Mouse (Mus musculus): ENCODE data around the gene Slitrk5. TPM values are rescaled to one million over a fixed set of nuclear protein-coding genes. Genes with fewer than 3 reads are reported as not detected.
"Not testable (repeated sequence)": the region's sequence is repeated elsewhere in the genome, so short reads cannot be mapped to it uniquely, and the experiment has no call there.

The Slitrk5 gene
- 10 to 100 TPM; 73.7 to 87.0 TPM for total RNA-seq (2021)
- long read RNA-seq, experiment 1, full-length matches to known transcripts = 34 of 61 reads
- long read RNA-seq, experiment 1, partial matches to known transcripts = 24 of 61 reads
- long read RNA-seq, experiment 1, other reads (novel, unspliced or antisense) = 3 of 61 reads
- long read RNA-seq, experiment 2, full-length matches to known transcripts = 19 of 30 reads
- long read RNA-seq, experiment 2, partial matches to known transcripts = 0 of 30 reads
- long read RNA-seq, experiment 2, other reads (novel, unspliced or antisense) = 11 of 30 reads

DNA sequence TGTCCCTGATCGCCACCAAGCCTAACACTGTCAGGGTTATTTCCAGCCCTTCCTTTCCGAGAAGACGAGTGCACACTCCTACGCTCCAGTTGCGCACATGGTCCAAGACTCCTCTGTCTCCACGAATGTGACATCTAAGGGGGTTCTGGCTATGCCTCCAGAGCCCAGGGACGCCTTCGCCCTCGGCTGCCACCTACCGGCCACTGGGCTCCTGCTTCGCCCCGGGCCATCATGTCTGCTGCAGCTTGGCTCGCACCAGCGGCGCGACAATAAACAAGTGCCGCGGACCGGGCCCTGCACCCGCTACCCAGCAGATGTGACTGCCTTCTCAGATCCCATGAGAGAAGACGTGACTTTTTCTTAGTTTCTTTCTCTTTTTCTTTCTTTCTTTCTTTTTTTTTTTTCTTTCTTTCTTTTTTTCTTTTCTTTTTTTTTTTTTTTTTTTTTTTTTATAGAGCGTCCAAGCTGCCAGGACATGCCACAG, at the start of gene Slitrk5:
Slitrk5 (plus strand) TSS at position 434 of the 484 bp plus-strand sequence.
- intact Hi-C loops (cut with DNase I) = loop anchor here (5.0 to 10.0 kb wide), 6 partner anchors 190 to 1220 kb away; no protein-coding TSS in a partner anchor
- DNase-seq (ENCODE audit: extremely low spot score in 1 of 2, low spot score in 2 of 2) = peak; percentile 93 to 97
- peak; percentile 95 for TF ChIP-seq CTCF (IDR thresholded peaks at IDR 0.05)
- Histone ChIP-seq H3K27ac (peak within 1 kb of the TSS; percentile 99), H3K4me3 (peak within 1 kb of the TSS; percentile 87)

DNA sequence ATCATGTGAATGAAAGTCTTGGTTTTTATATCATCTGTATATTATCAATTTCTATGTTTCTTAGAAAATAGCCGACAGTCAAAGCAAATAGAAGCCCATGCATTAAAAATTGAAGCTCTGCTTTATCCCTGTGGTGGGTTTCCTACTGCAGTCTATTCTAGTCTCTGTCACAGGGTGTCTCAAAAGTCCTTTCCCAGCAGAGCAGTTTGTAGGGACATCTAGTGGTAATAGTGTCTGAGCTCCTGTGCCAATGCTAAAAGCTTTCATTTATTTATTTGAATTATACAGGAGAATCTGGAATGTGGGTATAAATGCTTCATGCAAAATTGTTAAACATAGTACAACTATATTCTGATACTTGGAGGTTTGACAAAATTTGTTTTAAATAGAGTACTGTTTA, 2.0 kb upstream of the Slitrk5 start:
- intact Hi-C loops (cut with DNase I) = loop anchor here (1.0 to 10.0 kb wide), 6 partner anchors 90 to 1222 kb away; no protein-coding TSS in a partner anchor

DNA sequence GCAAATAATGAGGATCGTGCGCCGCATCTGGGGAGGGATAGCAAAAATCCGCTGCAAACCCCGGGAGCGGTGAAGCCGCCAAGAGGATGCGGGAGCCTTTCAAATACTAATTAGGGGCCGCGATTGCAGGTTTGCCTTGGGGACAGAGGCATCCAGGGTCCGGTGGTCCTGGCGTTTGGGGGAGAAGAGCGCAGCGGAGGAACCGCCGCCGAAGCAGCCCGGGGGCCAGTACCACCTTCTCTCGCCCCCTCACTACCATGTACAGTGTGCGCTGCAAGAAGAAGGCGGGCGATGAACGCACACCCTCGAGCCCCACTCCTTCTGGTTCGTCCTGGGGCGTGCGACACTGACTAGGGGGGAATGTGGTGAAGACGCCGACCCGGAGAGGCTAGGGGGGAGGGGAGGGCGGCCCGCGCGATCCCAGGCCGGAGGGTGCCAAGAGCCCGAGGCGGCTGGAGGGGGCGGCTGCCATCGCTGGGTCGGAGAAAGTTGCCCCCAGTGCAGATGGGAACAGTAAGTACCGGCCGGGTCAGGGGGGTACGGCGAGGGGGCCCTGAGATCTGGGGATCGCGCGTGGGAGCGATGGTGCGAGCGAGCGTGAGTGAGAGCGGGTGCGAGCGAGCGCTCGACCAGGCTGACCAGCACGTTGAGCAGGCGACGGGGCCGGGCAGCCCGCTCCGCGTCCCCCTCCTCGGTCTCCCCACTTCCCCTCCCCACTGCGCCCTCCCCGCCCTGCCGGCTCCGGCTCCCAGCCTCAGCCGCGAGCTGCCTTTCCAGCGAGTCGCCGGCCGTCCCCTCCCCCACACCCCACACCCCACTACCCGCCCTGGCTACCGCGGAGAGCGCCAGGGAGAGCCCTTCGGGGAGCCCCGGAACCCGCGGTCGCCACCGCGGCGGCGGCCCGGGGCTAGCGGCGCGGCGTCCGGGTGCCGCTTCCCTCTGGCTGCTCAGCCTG, 591 bp downstream of the Slitrk5 start:
- Histone ChIP-seq H3K27ac (peak overlapping the region; percentile 99), H3K4me3 (peak overlapping the region; percentile 87)
- intact Hi-C loops (cut with DNase I) = loop anchor here (5.0 to 10.0 kb wide), 4 partner anchors 191 to 1219 kb away; no protein-coding TSS in a partner anchor
- TF ChIP-seq CTCF (IDR thresholded peaks at IDR 0.05) = no peak
- peak; percentile 58 to 67 for DNase-seq (ENCODE audit: extremely low spot score in 1 of 2, low spot score in 2 of 2)

More for the DNA sequence above, 2.0 kb upstream of the Slitrk5 start:
- peak; percentile 72 for TF ChIP-seq CTCF (IDR thresholded peaks at IDR 0.05)
- no peak for DNase-seq (ENCODE audit: extremely low spot score in 1 of 2, low spot score in 2 of 2)
- peak overlapping the region; percentile 87 for H3K4me3 ChIP-seq
- peak overlapping the region; percentile 50; the same call in 1 of the 2 replicates for H3K27ac ChIP-seq

DNA sequence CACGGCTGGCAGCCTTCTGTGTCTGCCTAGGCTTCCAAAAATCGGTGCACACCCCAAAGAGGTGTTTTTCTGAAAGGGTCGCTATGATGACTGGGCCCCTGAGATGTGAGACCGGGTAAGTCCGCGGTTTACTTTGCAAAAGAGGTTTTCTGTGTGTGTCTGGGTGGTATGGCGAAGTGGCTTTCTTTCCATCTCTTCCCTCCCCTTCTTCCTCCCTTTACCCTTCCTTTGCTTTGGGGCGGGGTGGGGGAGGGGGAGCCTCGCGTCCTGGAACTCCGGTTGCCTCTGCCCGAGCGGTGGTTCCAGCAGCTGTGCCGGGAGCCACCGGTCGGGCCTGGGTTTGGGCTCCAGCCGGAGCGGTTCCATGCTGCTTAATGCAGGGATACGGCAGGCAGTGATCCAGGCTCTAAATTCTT, 1.3 kb downstream of the Slitrk5 start:
- TF ChIP-seq CTCF (IDR thresholded peaks at IDR 0.05) = no peak
- Histone ChIP-seq H3K4me3 (peak overlapping the region; percentile 87), H3K27ac (peak overlapping the region; percentile 99)
- DNase-seq (ENCODE audit: extremely low spot score in 1 of 2, low spot score in 2 of 2) = peak; percentile 50 to 65
- intact Hi-C loops (cut with DNase I) = loop anchor here (5.0 to 10.0 kb wide), 4 partner anchors 191 to 1219 kb away; no protein-coding TSS in a partner anchor

DNA sequence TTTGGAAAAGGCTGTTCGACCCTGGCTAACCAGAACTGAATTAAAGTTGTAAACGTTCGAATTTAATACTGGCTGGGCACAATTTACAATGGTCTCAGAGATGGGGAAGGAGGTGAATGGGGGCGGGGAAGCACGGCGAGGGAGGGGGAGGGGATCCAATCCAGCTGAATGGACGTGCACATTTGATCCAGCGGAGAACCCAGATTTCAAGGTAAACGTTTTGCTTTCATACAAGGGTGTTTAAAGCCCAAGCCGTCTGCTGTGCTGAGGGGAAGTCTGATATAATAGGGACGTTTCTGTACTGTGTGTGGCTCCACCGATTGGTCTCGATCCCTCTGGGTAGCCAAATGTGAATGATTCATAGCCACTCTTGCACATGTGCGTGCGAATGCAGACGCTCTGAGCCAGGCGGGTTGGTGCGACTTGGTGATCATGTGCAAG, 2.0 kb downstream of the Slitrk5 start:
- intact Hi-C loops (cut with DNase I) = loop anchor here (5.0 to 10.0 kb wide), 4 partner anchors 192 to 1218 kb away; no protein-coding TSS in a partner anchor
- no peak for TF ChIP-seq CTCF (IDR thresholded peaks at IDR 0.05)

DNA sequence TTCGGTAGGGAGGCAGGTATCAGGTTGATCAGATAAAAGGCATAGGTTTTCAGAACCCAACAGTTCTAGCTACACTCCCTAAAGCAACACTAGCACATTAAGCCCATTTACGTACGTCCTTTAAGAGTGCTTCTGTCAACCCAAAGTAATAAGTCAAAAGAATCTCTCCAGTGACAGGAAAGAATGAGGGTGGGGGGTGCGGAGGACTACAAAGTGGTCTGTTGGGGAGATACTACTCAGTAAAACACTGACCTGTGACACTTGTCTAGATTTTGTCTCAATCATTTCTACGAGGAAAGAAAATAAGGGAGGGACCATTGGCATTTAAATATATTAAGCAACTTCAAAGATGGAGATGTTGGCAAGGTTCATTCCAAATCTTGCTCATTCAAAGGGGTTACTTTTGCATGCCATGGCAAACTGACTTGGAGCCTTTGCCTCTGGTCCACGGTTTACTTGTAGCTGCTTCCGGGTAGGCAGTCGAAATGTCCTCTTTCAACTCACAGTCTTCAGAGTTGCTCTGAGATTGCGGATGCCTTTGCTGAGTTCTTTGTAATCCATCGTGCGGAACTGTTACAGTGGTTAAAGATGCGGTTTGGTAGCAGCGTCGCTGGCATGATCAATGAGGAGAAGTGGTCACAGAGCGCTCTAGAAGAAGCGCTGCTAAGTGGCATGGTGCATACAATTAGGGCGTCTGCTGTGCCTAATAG, 2.6 kb downstream of the Slitrk5 start:
- peak overlapping the region; percentile 99 for H3K27ac ChIP-seq
- DNase-seq (ENCODE audit: extremely low spot score in 1 of 2, low spot score in 2 of 2) = peak in 1 of 2 experiments; percentile 24
- TF ChIP-seq CTCF (IDR thresholded peaks at IDR 0.05) = no peak
- peak overlapping the region; percentile 87 for H3K4me3 ChIP-seq
- intact Hi-C loops (cut with DNase I) = loop anchor here (5.0 to 10.0 kb wide), 4 partner anchors 193 to 1217 kb away; no protein-coding TSS in a partner anchor

More for the DNA sequence above, 2.0 kb downstream of the Slitrk5 start:
- Histone ChIP-seq H3K27ac (peak overlapping the region; percentile 99), H3K4me3 (peak overlapping the region; percentile 87)
- peak; percentile 50 to 51 for DNase-seq (ENCODE audit: extremely low spot score in 1 of 2, low spot score in 2 of 2)

DNA sequence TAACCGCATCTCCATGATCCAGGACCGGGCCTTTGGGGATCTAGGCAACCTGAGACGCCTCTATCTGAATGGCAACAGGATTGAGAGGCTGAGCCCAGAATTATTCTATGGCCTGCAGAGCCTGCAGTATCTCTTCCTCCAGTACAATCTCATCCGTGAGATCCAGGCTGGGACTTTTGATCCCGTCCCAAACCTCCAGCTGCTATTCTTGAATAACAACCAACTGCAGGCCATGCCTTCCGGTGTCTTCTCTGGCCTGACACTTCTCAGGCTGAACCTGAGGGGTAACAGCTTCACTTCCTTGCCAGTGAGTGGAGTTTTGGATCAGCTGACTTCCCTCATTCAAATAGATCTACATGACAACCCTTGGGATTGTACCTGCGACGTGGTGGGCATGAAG, 5.4 kb downstream of the Slitrk5 start:
- no peak overlapping the region; the same call in 1 of the 2 replicates for H3K27ac ChIP-seq
- no peak overlapping the region for H3K4me3 ChIP-seq
- intact Hi-C loops (cut with DNase I) = no loop called here
- no peak for TF ChIP-seq CTCF (IDR thresholded peaks at IDR 0.05)
- no peak for DNase-seq (ENCODE audit: extremely low spot score in 1 of 2, low spot score in 2 of 2)

DNA sequence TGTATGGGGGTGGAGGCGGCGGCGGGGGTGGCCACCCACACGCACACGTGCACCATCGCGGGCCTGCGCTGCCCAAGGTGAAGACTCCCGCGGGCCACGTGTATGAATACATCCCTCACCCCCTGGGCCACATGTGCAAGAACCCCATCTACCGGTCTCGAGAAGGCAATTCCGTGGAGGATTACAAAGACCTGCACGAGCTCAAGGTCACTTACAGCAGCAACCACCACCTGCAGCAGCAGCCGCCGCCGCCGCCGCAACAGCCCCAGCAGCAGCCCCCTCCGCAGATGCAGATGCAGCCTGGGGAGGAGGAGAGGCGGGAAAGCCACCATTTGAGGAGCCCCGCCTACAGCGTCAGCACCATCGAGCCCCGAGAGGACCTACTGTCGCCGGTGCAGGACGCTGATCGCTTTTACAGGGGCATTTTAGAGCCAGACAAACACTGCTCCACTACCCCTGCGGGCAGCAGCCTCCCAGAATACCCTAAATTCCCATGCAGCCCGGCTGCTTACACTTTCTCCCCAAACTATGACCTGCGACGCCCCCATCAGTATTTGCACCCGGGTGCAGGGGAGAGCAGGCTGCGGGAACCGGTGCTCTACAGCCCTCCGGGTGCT, 6.3 kb downstream of the Slitrk5 start:
- intact Hi-C loops (cut with DNase I) = no loop called here
- TF ChIP-seq CTCF (IDR thresholded peaks at IDR 0.05) = no peak
- Histone ChIP-seq H3K4me3 (peak overlapping the region; percentile 52), H3K27ac (peak overlapping the region; percentile 75)
- DNase-seq (ENCODE audit: extremely low spot score in 1 of 2, low spot score in 2 of 2) = peak; percentile 51 to 61

DNA sequence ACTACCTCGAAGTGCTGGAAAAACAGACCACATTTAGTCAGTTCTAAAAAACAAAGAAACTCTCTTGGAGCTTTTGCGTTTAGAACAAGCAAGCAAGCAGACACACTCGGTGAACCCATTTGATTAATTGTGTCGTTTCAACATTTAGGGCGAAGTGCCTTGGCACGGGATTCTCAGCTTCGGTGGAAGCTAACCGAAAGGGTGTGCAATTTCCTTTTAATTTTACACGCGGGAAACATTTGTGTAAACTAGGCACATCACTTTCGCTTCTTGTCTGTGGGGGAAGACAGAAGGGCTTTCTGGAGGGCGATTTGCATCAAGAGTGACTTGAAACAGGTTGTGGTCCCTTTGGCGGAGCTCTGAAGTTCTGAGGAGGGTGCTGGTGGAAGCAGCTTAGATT, 6.9 kb downstream of the Slitrk5 start:
- TF ChIP-seq CTCF (IDR thresholded peaks at IDR 0.05) = no peak
- DNase-seq (ENCODE audit: extremely low spot score in 1 of 2, low spot score in 2 of 2) = peak in 1 of 2 experiments; percentile 22
- Histone ChIP-seq H3K27ac (peak overlapping the region; percentile 75; the same call in 1 of the 2 replicates), H3K4me3 (peak overlapping the region; percentile 52)
- intact Hi-C loops (cut with DNase I) = no loop called here

DNA sequence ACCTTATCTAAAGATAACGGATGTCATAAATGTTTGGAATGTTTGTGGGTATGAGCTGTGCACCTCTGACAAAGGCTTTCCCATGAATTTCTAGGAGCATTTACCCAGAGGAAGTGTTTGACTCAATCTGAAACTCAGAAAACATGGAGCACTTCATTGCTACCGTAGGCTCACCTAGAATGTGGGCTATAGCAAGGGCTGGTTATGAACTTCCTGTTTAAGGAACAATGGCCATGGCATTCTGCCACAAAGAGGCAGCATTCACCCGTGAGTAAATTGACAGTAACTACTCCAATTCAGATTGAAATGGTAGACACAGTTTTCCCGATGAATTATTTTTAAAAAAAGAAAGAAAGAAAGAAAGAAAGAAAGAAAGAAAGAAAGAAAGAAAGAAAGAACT, 8.6 kb downstream of the Slitrk5 start:
- intact Hi-C loops (cut with DNase I) = no loop called here
- Histone ChIP-seq H3K27ac (no peak overlapping the region), H3K4me3 (no peak overlapping the region)
- no peak for TF ChIP-seq CTCF (IDR thresholded peaks at IDR 0.05)
- no peak for DNase-seq (ENCODE audit: extremely low spot score in 1 of 2, low spot score in 2 of 2)

DNA sequence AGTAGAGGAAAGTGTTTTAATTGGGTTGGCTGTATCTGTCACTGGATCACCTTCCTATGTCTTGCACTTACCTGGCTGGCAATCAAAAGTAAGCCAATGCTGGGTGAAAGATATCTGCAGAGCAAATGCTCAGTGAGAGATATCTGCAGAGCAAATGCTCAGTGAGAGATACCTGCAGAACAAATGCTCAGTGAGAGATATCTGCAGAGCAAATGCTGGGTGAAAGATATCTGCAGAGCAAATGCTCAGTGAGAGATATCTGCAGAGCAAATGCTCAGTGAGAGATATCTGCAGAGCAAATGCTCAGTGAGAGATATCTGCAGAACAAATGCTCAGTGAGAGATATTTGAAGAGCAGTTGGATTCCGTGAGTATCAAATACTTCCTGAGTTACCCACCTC, 15.2 kb downstream of the Slitrk5 start:
- H3K4me3 ChIP-seq; H3K27ac ChIP-seq; intact Hi-C loops (cut with DNase I); DNase-seq (ENCODE audit: extremely low spot score in 1 of 2, low spot score in 2 of 2): not testable (repeated sequence)
